Mouse (Mus musculus) CH12.LX (cell line): ENCODE measurements around the gene Riox2. TPM values are rescaled to one million over a fixed set of nuclear protein-coding genes. Genes with fewer than 3 reads are reported as not detected.
A peak's percentile ranks its signal among the peaks of the same experiment; 100 is the strongest.

Source experiments
- DNase-seq: peaks from one replicate; pipeline ENCODE4 v3.0.0-alpha.2; 2013; ENCODE audit errors: extremely low read depth
- H3K27ac ChIP-seq: 2 replicates; pipeline ENCODE4 v1.5.1; 2012; ENCODE audit warnings: low read depth, mild to moderate bottlenecking, control low read depth, moderate library complexity; ENCODE audit not compliant: insufficient read depth
- H3K27me3 ChIP-seq: replicated peaks from 2 replicates; pipeline ENCODE3; 2012; ENCODE audit warnings: inconsistent platforms
- H3K36me3 ChIP-seq, 2 experiments: replicated peaks in 1 of 2; 2 replicates each; pipeline versions ENCODE3 to v1.6.1; 2012; ENCODE audit warnings: inconsistent platforms in 1 of 2, low read length in 1 of 2, mild to moderate bottlenecking in 1 of 2, mixed read lengths in 1 of 2, moderate library complexity in 1 of 2; ENCODE audit not compliant: control insufficient read depth in 1 of 2, insufficient read depth in 1 of 2
- H3K4me1 ChIP-seq, 2 experiments: 2 replicates each; pipeline ENCODE4 v1.6.1; 2012; ENCODE audit warnings: inconsistent platforms in 1 of 2, moderate library complexity in 1 of 2; ENCODE audit not compliant: insufficient read depth in 2 of 2, control insufficient read depth in 1 of 2
- H3K4me2 ChIP-seq: 2 replicates; pipeline ENCODE4 v1.6.1; 2012; ENCODE audit warnings: low read depth, mild to moderate bottlenecking, control low read depth; ENCODE audit not compliant: poor library complexity, insufficient read depth, severe bottlenecking
- H3K4me3 ChIP-seq, 3 experiments: fragments of 150-350 bp in 1 of 3; sonication (generic) in 1 of 3; replicated peaks in 1 of 3; 2 replicates each; pipeline versions ENCODE3 to v1.5.1; 2011 to 2012; ENCODE audit warnings: low read depth in 2 of 3, low read length in 2 of 3, mild to moderate bottlenecking in 2 of 3, moderate library complexity in 2 of 3, control low read depth in 1 of 3, improper control_type of control experiment in 1 of 3, inconsistent platforms in 1 of 3, mixed read lengths in 1 of 3; ENCODE audit not compliant: poor library complexity in 1 of 3
- H3K79me2 ChIP-seq: replicated peaks from 2 replicates; pipeline ENCODE4 v1.6.1; 2012; ENCODE audit warnings: mild to moderate bottlenecking, moderate library complexity; ENCODE audit not compliant: control insufficient read depth, poor library complexity, insufficient read depth, severe bottlenecking; ENCODE audit errors: extremely low read depth
- H3K9ac ChIP-seq: 2 replicates; pipeline ENCODE4 v1.6.1; 2012; ENCODE audit warnings: low read depth, mild to moderate bottlenecking, control low read depth, moderate library complexity; ENCODE audit not compliant: insufficient read depth
- H3K9me3 ChIP-seq: replicated peaks from 2 replicates; pipeline ENCODE3; 2012; ENCODE audit warnings: low read length, inconsistent platforms, mixed read lengths
- CHD1 ChIP-seq: IDR thresholded peaks from 2 replicates; pipeline ENCODE4 v1.6.1; 2012; ENCODE audit warnings: low read depth, low read length, improper control_type of control experiment, inconsistent platforms
- CTCF ChIP-seq, 2 experiments: IDR thresholded peaks in 1 of 2; conservative IDR thresholded peaks in 1 of 2; 2 replicates each; pipeline ENCODE4 v1.5.1; 2011 to 2012; ENCODE audit warnings: low read depth in 2 of 2, low read length in 2 of 2, improper control_type of control experiment in 1 of 2, inconsistent platforms in 1 of 2, mild to moderate bottlenecking in 1 of 2, moderate library complexity in 1 of 2
- EP300 ChIP-seq: IDR thresholded peaks from 2 replicates; pipeline ENCODE4 v1.6.1; 2011; ENCODE audit warnings: low read length, improper control_type of control experiment
- ETS1 ChIP-seq: conservative IDR thresholded peaks from 2 replicates; pipeline ENCODE4 v1.6.1; 2012; ENCODE audit warnings: low read depth, mild to moderate bottlenecking, inconsistent platforms, low read length, improper control_type of control experiment, moderate library complexity
- HCFC1 ChIP-seq: IDR thresholded peaks from 2 replicates; pipeline ENCODE4 v1.6.1; 2012; ENCODE audit warnings: low read depth, mild to moderate bottlenecking, inconsistent platforms, low read length, improper control_type of control experiment
- IRF4 ChIP-seq: IDR thresholded peaks from 2 replicates; pipeline ENCODE4 v1.6.1; 2014; ENCODE audit warnings: low read depth, mild to moderate bottlenecking, inconsistent platforms, low read length, improper control_type of control experiment
- JUND ChIP-seq: conservative IDR thresholded peaks from 2 replicates; pipeline ENCODE4 v1.6.1; 2011; ENCODE audit warnings: low read depth, low read length, improper control_type of control experiment
- KAT2A ChIP-seq: IDR thresholded peaks from 2 replicates; pipeline ENCODE4 v1.6.1; 2012; ENCODE audit warnings: low read length, improper control_type of control experiment, inconsistent platforms; ENCODE audit not compliant: insufficient replicate concordance
- MAZ ChIP-seq: IDR thresholded peaks from 2 replicates; pipeline ENCODE4 v1.6.1; 2012; ENCODE audit warnings: low read depth, mild to moderate bottlenecking, inconsistent platforms, low read length, improper control_type of control experiment, moderate library complexity
- MEF2A ChIP-seq: IDR thresholded peaks from 2 replicates; pipeline ENCODE4 v1.6.1; 2014; ENCODE audit warnings: low read depth, mild to moderate bottlenecking, inconsistent platforms, low read length, improper control_type of control experiment, borderline replicate concordance
- MXI1 ChIP-seq: IDR thresholded peaks from 2 replicates; pipeline ENCODE4 v1.6.1; 2011; ENCODE audit warnings: mild to moderate bottlenecking, low read depth, low read length, improper control_type of control experiment
- MYC ChIP-seq: IDR thresholded peaks from 2 replicates; pipeline ENCODE4 v1.6.1; 2011; ENCODE audit warnings: low read depth, mild to moderate bottlenecking, improper control_type of control experiment, low read length
- NRF1 ChIP-seq: IDR thresholded peaks from 2 replicates; pipeline ENCODE4 v1.6.1; 2014; ENCODE audit warnings: low read depth, mild to moderate bottlenecking, inconsistent platforms, low read length, improper control_type of control experiment, moderate library complexity
- PAX5 ChIP-seq: IDR thresholded peaks from 2 replicates; pipeline ENCODE4 v1.6.1; 2012; ENCODE audit warnings: low read length, inconsistent platforms, mixed read lengths
- POLR2AphosphoS2 ChIP-seq: IDR thresholded peaks from 2 replicates; pipeline ENCODE4 v1.6.1; 2011; ENCODE audit warnings: low read depth, low read length, improper control_type of control experiment
- RAD21 ChIP-seq: IDR thresholded peaks from 2 replicates; pipeline ENCODE4 v1.6.1; 2011; ENCODE audit warnings: low read depth, mild to moderate bottlenecking, low read length, improper control_type of control experiment, moderate library complexity
- RCOR1 ChIP-seq: conservative IDR thresholded peaks from 2 replicates; pipeline ENCODE4 v1.6.1; 2012; ENCODE audit warnings: low read depth, mild to moderate bottlenecking, inconsistent platforms, low read length, improper control_type of control experiment
- SMC3 ChIP-seq: IDR thresholded peaks from 2 replicates; pipeline ENCODE4 v1.6.1; 2011; ENCODE audit warnings: low read depth, low read length, improper control_type of control experiment
- TBP ChIP-seq: conservative IDR thresholded peaks from 2 replicates; pipeline ENCODE4 v1.6.1; 2011; ENCODE audit warnings: low read depth, low read length, improper control_type of control experiment
- UBTF ChIP-seq: IDR thresholded peaks from 2 replicates; pipeline ENCODE4 v1.6.1; 2012; ENCODE audit warnings: low read depth, mild to moderate bottlenecking, inconsistent platforms, low read length, improper control_type of control experiment, moderate library complexity
- USF1 ChIP-seq: IDR thresholded peaks from 2 replicates; pipeline ENCODE4 v1.6.1; 2014; ENCODE audit warnings: low read depth, mild to moderate bottlenecking, inconsistent platforms, low read length, improper control_type of control experiment
- USF2 ChIP-seq: conservative IDR thresholded peaks from 2 replicates; pipeline ENCODE4 v1.6.1; 2011; ENCODE audit warnings: low read depth, low read length, improper control_type of control experiment
- ZC3H11A ChIP-seq: IDR thresholded peaks from 2 replicates; pipeline ENCODE4 v1.6.1; 2012; ENCODE audit warnings: low read depth, mild to moderate bottlenecking, inconsistent platforms, low read length, improper control_type of control experiment
- ZMIZ1 ChIP-seq: IDR thresholded peaks from 2 replicates; pipeline ENCODE4 v1.6.1; 2012; ENCODE audit warnings: low read depth, mild to moderate bottlenecking, inconsistent platforms, low read length, improper control_type of control experiment
- dilution Hi-C: fragments of 300-500 bp; cut with MboI; formaldehyde crosslinking; loops from 2 replicates; pipeline ENCODE4 v1.14.3; 2020; ENCODE audit warnings: low sequenced_read_pairs; ENCODE audit not compliant: extremely low pct_unique_long_range_greater_than_20kb, extremely low pct_ligation_motif_present
- in situ Hi-C: fragments of 300-500 bp; cut with MboI; formaldehyde crosslinking; loops from 3 replicates; pipeline ENCODE4 v1.14.3; 2019; ENCODE audit warnings: low sequenced_read_pairs, low pct_ligation_motif_present, low pct_unique_long_range_greater_than_20kb, mixed read lengths
- polyA plus RNA-seq: library from polyadenylated mRNA; unstranded; fragments of >175 nt; gene quantifications from 2 replicates; pipeline ENCODE4 v1.2.1, GENCODE M21; 2012; ENCODE audit warnings: low read depth; ENCODE audit not compliant: insufficient read length
- total RNA-seq, 2 experiments: library from RNA; depleted of rRNA; stranded (reverse); fragments of 300-350 nt in 1 of 2; fragments of >200 nt in 1 of 2; gene quantifications; 2 replicates each; pipeline ENCODE4 v1.2.3; 2012 to 2014

Riox2 gene
- total and polyA plus RNA-seq, 3 experiments, result 47.3 to 90.7 (median 53.6) TPM

DNA sequence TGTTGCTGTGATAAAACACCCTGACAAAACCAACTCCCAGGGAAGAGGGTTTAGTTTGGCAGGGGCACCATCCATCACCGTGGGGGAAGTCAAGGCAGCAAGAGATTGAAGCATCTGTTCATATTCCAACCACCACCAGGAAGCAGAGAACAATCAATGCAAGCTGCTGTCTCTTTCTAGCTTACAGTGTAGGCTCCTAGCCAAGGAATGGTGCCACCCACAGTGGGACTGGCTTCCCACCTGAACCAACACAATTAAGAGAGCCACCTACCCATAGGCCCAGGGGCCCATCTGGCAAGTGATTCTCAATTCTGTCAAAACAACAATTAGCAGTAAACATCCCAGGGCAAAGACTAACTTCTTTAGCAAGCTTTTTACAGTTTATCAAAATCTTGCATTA, 23.4 kb upstream of the Riox2 start:
- H3K4me2 ChIP-seq, result no peak overlapping the region
- in situ Hi-C loops, result no loop called here
- peaks cover 2% of the 10 kb centered on the region for H3K27me3 ChIP-seq
- TF ChIP-seq MXI1, result no peak
- no peak for TF ChIP-seq MEF2A
- no peak for TF ChIP-seq MYC
- no peak for TF ChIP-seq PAX5
- no peak for TF ChIP-seq USF2
- no peak overlapping the region for H3K4me3 ChIP-seq
- H3K36me3 ChIP-seq, result no peaks in the 10 kb centered on the region
- DNase-seq, result no peak
- H3K79me2 ChIP-seq, result no peaks in the 10 kb centered on the region
- dilution Hi-C loops, result no loop called here
- peaks cover 9 to 24% of the 10 kb centered on the region in 2 experiments for H3K4me1 ChIP-seq
- H3K27ac ChIP-seq, result no peak overlapping the region
- no peak overlapping the region for H3K9ac ChIP-seq
- H3K9me3 ChIP-seq, result no peaks in the 10 kb centered on the region

DNA sequence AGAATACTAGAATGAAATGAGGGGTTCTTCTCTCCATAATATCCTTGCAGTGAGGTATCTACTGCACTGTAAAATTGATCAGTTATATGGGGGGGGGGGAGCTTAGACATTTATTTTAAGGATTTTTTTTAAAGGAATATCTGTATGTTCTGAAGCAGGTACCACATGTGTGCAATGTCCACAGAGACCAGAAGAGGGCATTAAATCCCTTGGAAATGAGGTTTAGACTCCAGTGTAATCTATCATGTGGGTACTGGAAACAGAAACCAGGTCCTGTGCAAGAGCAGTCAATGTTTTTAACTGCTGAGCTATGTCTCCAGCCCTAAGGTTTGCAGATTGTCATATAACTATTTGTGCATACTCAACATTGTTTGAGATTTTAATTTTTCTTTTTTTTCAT, 22.5 kb upstream of the Riox2 start:
- no peak overlapping the region for H3K4me3 ChIP-seq
- peaks cover 9 to 24% of the 10 kb centered on the region in 2 experiments for H3K4me1 ChIP-seq
- no peak overlapping the region for H3K4me2 ChIP-seq
- DNase-seq, result no peak
- dilution Hi-C loops (no loop called here), in situ Hi-C loops (no loop called here)
- no peak overlapping the region for H3K9ac ChIP-seq
- no peak overlapping the region for H3K27ac ChIP-seq
- H3K27me3 ChIP-seq, result peaks cover 4% of the 10 kb centered on the region
- H3K79me2 ChIP-seq, result no peaks in the 10 kb centered on the region
- H3K36me3 ChIP-seq, result no peaks in the 10 kb centered on the region
- H3K9me3 ChIP-seq, result no peaks in the 10 kb centered on the region
- no peak for TF ChIP-seq MXI1
- no peak for TF ChIP-seq IRF4
- no peak for TF ChIP-seq EP300
- TF ChIP-seq ZMIZ1, result no peak
- peak in 1 of 2 experiments; percentile 54; a peak in 2 of 4 replicates for TF ChIP-seq CTCF (conservative IDR thresholded peaks at IDR 0.05 in 1 of 2, IDR thresholded peaks at IDR 0.05 in 1 of 2; ENCODE audit: low read depth in 2 of 2, low read length in 2 of 2)
- no peak for TF ChIP-seq POLR2AphosphoS2
- no peak for TF ChIP-seq ETS1
- no peak for TF ChIP-seq USF1
- TF ChIP-seq RCOR1, result no peak
- TF ChIP-seq RAD21, result peak; percentile 56
- no peak for TF ChIP-seq KAT2A
- TF ChIP-seq JUND, result no peak
- TF ChIP-seq TBP, result no peak
- peak; percentile 38 for TF ChIP-seq SMC3
- no peak for TF ChIP-seq MAZ
- no peak for TF ChIP-seq ZC3H11A
- TF ChIP-seq NRF1, result no peak
- no peak for TF ChIP-seq UBTF
- TF ChIP-seq HCFC1, result no peak
- TF ChIP-seq CHD1, result no peak
